Mouse (Mus musculus): ENCODE results near the gene Syngr4. TPM values are rescaled to one million over a fixed set of nuclear protein-coding genes. Genes with fewer than 3 reads are reported as not detected.
"Not testable (repeated sequence)": the region's sequence is repeated elsewhere in the genome, so short reads cannot be mapped to it uniquely, and the experiment has no call there.

The Syngr4 gene
- not detected for total RNA-seq (2021)
- long read RNA-seq, experiment 1 = 0 reads
- long read RNA-seq, experiment 2 = 0 reads

DNA sequence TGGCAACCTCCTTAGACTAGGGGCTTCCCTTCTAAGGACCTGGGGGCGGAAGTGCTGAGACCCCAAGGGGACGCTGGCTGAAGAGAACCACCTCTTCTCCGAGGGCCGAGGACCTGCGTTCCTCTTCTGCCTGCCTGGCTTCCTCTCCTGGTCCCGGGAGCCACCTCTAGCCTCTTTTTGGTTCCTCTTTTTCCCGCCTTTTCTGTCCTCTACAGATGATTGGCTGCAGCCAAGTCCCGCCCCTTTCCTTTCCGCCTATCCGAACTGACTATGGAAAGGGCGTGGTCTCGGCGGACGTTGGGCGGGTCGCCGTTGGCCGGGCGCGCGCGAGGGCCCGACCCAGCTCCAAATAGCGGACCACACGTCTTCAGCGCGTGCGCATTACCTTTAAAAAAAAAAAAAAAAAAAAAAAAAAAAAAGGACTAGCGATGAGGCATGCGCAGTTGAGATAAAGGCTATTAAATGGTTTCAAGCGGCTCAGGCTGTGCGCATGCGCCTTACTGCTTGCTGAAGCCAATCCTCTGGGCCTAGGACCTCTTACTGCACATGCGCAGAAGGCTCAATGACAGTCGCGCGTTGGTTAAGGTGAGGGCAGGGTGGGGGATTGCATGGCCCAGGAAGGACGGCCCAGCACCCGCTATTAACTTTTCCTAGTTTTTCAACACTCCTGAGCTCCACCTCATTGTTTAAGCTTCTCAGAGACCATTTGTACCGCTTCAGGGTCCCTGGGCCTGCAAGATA lies at the start of gene Syngr4, which contains the start of gene Tmem143:
TSS of gene Syngr4 (minus strand) at position 198 of the 741 bp plus-strand sequence.
TSS of gene Tmem143 (plus strand) at position 425 of the 741 bp plus-strand sequence.
- intact Hi-C loops (cut with DNase I) = loop anchor here (2.0 kb wide), 2 partner anchors 24 kb away; partner anchors contain the start of genes Emp3 and Kdelr1
- DNase-seq = peak; percentile 97

DNA sequence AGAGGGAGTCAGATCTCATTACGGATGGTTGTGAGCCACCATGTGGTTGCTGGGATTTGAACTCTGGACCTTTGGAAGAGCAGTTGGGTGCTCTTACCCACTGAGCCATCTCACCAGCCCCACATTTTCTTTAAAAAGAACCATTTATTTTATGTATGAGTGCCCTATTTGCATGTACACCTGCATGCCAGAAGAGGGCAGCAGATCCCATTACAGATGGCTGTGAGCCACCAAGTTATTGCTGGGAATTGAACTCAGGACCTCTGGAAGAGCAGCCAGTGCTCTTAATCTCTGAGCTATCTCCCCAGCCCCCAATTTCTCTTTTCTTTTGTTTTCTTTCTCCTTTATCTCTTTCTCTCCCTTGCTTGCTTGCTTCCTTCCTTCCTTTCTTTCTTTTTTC lies 46.8 kb upstream of the Syngr4 start:
- DNase-seq; intact Hi-C loops (cut with DNase I): not testable (repeated sequence)

DNA sequence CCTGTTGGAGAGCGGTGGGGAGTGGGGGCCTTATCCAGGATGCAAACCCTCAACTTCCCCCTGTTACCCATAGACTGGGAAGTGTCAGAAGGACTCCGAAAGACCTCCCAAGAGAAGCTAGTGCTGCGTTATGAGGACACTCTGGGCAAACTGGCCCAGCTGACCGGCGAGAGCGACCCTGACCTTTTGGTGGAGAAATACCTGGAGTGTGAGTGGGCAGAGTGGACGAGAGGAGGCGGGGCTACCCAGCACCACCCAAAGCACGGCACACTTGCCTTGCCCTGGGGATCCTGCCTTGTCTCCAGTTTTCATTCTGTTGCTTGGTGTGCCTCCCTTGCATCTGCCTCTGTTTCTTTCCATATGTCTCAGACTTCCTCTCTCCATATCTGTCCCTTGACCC lies 45.5 kb upstream of the Syngr4 start:
- DNase-seq = no peak
- intact Hi-C loops (cut with DNase I) = no loop called here

DNA sequence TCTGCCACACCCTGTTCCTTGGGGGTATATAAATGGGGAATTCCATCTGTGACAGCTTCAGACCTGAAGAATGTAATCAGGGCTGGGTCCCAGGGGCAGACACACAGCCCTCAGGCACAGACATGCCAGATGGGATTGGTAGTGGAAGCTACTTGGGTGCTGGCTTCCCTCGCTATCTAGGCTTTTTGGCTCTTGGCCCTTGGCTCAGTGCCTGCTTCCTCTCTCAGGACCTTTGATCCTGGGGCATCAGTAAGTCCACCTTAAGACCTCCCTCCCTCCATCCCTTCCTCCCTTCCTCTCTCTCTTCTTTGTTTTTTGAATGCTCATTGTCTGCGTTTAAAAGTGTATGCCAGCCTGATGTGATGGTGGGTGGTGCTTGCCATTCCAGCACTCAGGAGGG lies 43.3 kb upstream of the Syngr4 start:
- intact Hi-C loops (cut with DNase I) = no loop called here
- no peak for DNase-seq

DNA sequence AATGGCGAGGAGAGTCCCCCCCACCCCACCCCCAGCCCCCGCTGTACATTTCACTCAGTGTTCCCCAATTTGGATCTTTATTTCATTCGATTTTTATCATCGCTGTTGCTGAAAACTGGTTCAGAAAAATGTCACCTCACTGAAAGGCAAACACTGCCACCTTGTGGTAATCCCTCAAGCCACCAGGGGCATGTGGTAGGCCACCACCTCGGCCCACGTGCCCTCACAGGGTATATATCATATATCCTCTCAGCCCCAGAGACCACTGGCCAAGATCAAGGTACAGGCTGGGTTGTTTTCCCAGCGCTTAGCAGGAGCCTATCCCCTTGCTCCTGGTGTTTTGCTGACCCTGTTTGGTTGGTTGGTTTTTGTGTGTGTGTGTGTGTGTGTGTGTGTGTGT lies 38.6 kb upstream of the Syngr4 start:
- peak; percentile 65 to 79 for DNase-seq
- intact Hi-C loops (cut with DNase I) = loop anchor here (2.0 kb wide), 2 partner anchors 62 to 196 kb away; partner anchors contain the start of gene Kdelr1

DNA sequence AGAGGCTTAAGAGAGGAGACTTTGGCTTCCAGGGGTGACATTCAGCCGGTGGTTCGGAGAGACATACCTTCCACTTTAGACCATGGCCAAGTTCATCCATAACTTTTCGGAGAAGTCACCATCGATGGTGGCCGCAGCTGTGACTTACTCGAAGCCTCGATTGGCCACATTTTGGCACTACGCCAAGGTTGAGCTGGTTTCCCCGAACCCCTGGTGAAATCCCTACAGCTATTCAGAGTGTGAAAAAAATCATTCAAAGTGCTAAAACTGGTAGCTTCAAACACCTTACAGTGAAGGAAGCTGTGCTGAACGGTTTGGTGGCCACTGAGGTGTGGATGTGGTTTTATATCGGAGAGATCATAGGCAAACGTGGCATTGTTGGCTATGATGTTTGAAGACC lies 37.3 kb upstream of the Syngr4 start:
- intact Hi-C loops (cut with DNase I) = loop anchor here (2.0 to 5.0 kb wide), 3 partner anchors 61 to 195 kb away; partner anchors contain the start of gene Kdelr1

DNA sequence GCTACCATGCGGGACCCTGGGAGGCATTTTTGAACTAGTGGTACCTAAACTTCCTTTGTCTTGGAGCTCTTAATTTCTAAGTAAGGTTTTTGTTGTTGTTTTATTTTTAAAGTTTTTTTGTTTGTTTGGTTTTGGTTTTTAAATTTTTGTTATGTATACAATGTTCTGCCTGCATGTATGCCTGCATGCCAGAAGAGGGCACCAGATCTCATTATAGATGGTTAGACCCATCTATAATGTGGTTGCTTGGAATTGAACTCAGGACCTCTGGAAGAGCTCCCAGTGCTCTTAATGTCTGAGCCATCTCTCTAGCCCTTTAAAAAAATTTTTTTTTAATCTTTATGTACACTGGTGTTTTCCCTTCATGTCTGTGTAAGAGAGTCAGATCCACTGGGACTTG lies 33.2 kb upstream of the Syngr4 start:
- no peak for DNase-seq
- intact Hi-C loops (cut with DNase I) = loop anchor here (5.0 kb wide), 1 partner anchor 127 kb away; no protein-coding TSS in a partner anchor

More for the DNA sequence above, 37.3 kb upstream of the Syngr4 start:
- DNase-seq = not testable (repeated sequence)

DNA sequence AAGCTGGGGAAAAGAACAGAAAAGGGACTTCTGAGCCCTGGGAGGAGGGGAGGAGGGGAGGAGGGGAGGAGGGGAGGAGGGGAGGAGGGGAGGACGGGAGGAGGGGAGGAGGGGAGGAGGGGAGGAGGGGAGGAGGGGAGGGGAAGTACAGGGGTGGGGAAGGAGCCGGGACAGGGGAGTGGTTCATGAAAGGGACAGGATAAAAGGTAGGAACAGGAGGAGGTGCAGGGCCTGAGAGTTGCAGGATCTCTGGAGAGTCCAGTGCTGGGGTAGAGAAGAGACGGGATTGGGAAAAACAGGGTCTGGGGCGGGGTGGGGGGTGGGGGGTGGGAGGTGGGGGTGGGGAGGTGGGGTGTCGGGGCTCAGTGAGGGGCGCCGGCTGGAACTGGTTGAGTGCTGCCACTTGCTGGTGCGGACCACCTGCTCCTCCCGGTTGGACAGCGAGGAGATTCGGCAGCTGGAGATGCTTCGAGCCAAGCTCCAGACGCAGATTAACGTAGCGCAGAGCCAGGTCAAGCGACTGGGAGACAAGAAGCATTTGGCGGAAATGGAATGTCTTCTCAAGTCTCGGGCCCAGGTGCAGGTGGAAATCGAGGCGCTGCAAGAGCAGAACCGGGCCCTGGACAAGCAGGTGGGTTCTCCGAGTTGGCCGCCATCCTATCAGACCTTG lies 32.2 kb upstream of the Syngr4 start:
- peak in 1 of 2 experiments; percentile 19 for DNase-seq
- intact Hi-C loops (cut with DNase I) = no loop called here

DNA sequence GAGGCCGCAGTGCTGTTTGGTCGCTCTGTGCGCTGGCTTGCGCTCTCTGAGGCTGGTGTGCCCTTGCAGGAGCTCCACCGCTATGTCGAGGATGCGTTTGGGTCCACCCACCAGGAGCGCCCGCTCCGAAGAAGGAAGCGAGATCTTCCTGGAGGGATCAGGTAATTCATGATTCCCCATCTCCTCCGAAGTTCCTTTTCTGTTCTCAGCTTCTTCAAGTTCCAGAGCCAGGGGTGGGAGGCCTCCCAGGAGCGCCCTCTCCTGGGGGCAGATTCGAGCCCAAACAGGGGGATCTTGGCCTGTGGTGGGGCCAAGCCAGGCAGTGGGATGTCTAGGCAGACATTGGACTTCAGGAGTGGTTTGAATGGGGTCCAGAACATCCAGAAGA lies 27.9 kb upstream of the Syngr4 start:
- intact Hi-C loops (cut with DNase I) = loop anchor here (2.0 to 5.0 kb wide), 2 partner anchors 52 to 112 kb away; partner anchors contain the start of genes Cyth2 and Kdelr1
- peak; percentile 31 to 47 for DNase-seq

DNA sequence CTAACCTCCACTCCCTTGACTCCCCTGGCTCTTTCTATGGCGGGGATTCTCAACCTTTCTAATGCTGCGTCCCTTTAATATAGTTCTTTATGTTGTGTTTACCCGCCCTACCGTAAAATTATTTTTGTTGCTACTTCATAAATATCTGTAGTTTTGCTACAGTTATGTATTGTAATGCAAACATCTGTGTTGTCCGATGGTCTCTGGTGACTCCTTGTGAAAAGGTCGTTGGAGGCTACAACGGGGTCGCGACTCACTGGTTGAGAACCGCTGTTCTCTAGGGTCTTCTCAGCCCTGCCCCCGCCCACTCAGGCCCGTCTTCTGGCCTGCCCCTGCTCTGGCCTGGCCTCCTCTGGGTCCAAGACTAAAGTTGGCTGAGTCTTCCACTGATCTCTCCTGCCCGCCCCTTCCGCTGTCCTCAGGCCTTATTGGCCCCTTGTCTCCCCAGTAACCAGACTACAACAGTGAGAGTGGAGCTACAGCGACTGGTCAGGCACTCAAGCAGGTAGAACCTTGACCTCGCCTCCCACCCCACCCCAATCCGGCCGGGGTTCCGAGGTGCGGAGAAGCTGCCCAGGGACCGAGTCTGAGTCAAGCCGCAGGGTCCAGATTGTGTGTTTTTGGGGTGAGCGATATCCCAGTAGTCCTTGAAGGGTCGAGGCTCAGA lies 27.4 kb upstream of the Syngr4 start, which contains the start of gene Ccdc114:
TSS of gene Ccdc114 (plus strand) at position 311 of the 667 bp plus-strand sequence.
- peak; percentile 81 to 84 for DNase-seq
- intact Hi-C loops (cut with DNase I) = loop anchor here (2.0 to 5.0 kb wide), 2 partner anchors 51 to 112 kb away; partner anchors contain the start of genes Cyth2 and Kdelr1

DNA sequence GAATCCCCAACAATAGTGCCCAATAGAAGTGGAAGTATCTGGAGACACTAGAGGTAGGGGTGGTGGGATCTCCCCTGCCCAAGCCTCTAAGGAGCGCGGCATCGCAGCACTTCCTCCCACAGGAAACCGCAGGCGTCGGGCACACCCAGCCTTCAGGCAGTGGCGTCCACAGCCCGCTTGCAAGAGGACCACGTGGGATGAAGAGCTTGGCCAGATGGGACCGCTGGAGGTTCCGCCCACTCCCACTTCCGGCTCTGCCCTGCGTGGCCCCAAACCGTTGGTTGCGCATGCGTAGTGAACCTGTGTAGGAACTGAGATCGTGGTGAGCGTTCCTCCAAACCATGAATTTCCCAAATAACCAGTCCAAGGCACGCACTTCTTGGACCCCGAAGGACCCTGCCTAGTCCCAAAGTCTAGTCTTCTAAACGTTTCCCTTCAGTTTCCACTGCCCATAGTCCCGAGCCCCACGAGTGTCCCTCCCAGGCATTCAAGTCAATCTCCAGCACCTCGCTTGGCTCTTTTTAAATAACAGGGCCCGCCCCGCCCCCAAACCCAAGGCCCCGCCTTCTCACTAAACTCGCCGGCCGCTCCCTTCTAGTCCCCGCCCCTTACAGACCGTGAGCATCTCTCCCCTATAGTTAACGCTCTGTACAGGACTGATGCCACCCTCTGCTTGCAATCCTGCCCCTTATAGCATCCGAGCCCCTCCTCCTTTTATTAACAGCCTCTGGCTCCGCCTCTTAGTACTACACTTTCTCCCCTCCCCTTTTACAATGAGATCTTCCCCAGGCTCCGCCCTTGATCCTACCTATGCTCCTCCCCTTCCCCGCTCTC lies 26.6 kb upstream of the Syngr4 start:
- intact Hi-C loops (cut with DNase I) = loop anchor here (5.0 kb wide), 1 partner anchor 111 kb away; the partner anchor contains the start of gene Cyth2
- DNase-seq = peak; percentile 94 to 95

DNA sequence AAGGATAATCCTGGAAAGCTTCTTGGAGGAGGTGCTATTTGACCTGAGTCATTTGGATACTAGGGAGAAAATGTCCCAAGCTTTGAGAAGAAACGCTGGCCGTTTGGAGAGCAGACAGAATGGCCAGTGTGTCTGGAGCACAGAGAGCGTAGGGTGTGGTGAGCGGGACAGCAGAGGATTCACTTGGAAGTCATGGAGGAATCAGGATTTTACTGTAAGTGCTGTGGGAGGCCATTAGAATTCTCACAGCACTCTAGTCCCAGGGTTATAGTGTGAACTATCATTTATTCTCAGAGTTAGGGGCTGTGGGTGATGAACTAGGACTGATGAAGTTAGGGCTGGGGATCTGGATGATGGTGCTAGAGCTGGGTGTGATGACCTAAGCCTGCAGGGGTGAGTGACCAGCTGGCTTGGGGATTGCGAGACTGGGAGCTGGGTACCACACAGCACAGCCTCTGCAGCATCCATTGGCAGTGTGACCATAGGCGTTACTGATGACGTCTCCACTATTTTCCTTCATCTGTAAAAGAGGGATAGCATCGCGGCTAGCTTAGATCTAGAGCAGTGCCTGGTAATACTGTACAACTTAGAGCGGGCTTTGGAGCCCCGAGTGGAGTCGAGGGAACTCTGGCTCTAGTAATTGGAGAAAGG lies 25.6 kb upstream of the Syngr4 start:
- no peak for DNase-seq
- intact Hi-C loops (cut with DNase I) = loop anchor here (2.0 to 5.0 kb wide), 2 partner anchors 25 to 110 kb away; partner anchors contain the start of genes Cyth2, Syngr4 and Tmem143

DNA sequence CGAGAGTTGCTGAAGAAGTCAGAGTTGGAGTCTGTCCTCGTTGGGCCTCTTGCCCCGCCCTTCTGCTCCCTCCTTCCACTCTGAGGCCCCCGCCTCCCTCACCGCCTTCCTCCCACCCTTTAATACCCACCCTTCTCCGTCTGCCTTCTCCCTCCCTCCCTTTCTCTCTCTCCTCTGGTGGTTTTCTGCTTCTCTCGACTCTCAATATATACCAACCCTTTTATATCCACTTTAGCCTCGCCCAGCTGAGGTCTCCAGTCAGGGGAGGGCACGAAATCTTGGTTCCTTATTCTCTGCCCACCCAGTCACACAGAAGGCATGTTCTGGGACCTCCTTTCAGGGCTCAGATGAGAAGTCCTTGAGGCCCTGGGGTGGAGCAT lies 24.7 kb upstream of the Syngr4 start, which contains the start of gene Emp3:
TSS of gene Emp3 (minus strand) at position 163 of the 380 bp plus-strand sequence.
- DNase-seq = peak; percentile 63 to 68
- intact Hi-C loops (cut with DNase I) = loop anchor here (2.0 to 5.0 kb wide), 2 partner anchors 24 to 109 kb away; partner anchors contain the start of genes Cyth2, Syngr4 and Tmem143

DNA sequence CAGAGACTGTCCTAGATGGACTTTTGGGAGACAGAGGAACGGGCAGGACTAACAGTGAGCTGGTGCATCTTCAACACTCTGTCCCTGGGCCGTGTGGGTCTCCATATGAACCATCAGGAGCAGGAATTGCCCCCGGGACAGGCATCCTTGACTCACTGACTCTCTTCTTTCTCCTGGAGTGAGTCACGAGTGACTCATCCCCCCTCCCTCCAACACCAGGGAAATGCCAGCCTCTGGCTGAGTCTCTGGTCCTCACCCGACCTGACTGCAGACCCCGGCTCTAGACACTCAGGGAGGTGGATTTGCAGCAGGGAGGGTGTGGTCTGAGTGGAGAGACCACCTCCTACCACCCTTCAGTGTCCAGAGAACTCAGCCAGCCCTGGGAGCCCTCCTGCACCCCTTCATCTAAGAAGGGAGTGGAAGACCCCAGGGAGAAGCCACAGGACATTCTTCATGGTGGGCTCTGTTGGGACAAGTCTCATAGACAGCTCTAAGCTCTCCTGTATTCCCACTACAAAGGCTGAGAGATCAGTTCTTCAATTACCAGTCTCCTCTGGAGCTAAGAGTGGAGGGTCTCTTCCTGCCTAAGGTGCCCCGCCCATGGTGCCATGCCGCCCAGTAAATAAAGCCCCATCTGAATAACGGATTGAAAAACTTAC lies 24.2 kb upstream of the Syngr4 start:
- intact Hi-C loops (cut with DNase I) = loop anchor here (2.0 to 5.0 kb wide), 2 partner anchors 24 to 108 kb away; partner anchors contain the start of genes Cyth2, Syngr4 and Tmem143
- DNase-seq = peak; percentile 24 to 39

DNA sequence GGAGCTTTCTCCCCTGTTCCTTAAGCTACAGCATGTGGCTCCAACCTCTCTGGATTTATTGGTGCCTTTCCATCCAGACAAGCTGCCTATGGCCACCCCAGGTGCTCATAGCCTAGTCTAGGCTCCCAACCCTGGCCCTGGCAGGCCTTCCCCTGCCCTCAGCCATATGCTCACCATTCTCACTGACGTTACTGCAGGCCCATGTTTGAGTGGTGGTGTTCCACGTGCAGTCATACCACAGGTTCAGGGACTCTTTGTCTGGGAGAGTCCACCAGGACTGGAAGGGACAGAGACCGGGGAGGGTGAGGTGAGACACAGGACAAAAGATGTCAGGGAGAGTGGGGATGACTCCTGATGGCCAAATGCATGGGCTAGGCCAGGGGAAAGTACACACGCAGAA lies 23.2 kb upstream of the Syngr4 start:
- no peak for DNase-seq
- intact Hi-C loops (cut with DNase I) = loop anchor here (2.0 to 5.0 kb wide), 2 partner anchors 23 to 107 kb away; partner anchors contain the start of genes Cyth2, Syngr4 and Tmem143

DNA sequence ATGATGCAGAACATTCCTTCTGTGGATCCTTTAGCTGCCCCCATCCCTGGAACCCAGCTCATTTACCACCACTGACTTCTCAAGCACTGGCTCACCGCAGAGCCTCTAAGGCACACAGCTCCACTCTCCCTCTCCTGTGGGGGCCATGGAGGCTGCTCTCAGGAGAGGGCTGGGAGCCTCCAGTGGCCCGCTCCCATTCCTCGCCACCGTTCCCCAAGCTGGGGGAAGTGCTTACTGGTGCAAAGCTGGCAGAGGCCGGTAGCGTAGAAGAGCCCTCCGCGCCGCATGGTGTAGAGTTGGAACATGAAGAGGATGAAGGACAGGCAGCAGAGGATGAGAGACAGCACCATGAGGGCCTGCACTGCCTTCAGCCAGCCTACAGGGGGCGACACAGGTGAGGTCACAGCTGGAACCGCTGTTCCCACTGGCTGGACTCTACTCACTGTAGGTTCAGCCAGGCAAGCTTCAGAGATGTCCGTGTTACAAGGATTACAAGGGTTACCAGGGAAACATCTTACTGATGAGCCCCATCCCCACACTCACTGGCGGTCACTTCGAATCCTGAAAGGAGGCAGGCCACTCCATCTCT lies 22.7 kb upstream of the Syngr4 start:
- DNase-seq = peak in 1 of 2 experiments; percentile 39
- intact Hi-C loops (cut with DNase I) = no loop called here

DNA sequence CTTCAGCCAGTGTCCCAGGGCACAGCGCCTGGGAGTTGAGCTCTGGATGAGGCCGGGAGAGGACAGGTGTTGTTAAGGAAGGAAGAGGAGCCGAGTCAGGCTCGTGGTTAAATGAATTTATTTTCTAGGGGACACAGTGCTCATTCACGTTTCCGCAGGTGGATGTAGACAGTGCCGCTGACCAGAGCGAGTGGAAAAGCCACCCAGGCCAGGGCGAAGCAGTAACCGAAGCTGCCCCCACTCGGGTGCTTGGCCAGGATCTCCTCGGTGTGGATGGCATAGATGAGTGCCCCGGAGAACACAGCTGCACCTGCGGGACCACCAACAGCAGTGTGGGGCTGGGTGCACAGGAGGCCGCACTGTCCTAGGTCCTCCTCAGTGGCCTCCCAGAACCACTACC lies 21.4 kb upstream of the Syngr4 start:
- DNase-seq = no peak
- intact Hi-C loops (cut with DNase I) = no loop called here
